Mouse (Mus musculus) embryonic facial prominence, embryonic 12.5 days (tissue): ENCODE data around the gene Psmb11. TPM values are rescaled to one million over a fixed set of nuclear protein-coding genes. Genes with fewer than 3 reads are reported as not detected.

Source experiments
- ATAC-seq: fragments of 200-750 bp; cut with Nextera tagmentation; 2 replicates; pipeline ENCODE4 v1.8.0; 2017; ENCODE audit not compliant: insufficient number of reproducible peaks, insufficient read depth, low FRiP score, low TSS enrichment
- H3K27ac ChIP-seq: fragments of 300-500 bp; sonication (generic); 2 replicates; pipeline ENCODE4 v1.5.1; 2016; ENCODE audit warnings: mild to moderate bottlenecking
- H3K27me3 ChIP-seq: fragments of 300-500 bp; sonication (generic); 2 replicates; pipeline ENCODE4 v1.6.1; 2016; ENCODE audit warnings: mild to moderate bottlenecking, moderate library complexity
- H3K36me3 ChIP-seq: fragments of 300-500 bp; sonication (generic); 2 replicates; pipeline ENCODE4 v1.6.1; 2016; ENCODE audit warnings: mild to moderate bottlenecking
- H3K4me1 ChIP-seq: fragments of 300-500 bp; sonication (generic); 2 replicates; pipeline ENCODE4 v1.6.1; 2016
- H3K4me2 ChIP-seq: fragments of 300-500 bp; sonication (generic); replicated peaks from 2 replicates; pipeline ENCODE4 v1.6.1; 2016; ENCODE audit warnings: mild to moderate bottlenecking, moderate library complexity
- H3K4me3 ChIP-seq: fragments of 300-500 bp; sonication (generic); 2 replicates; pipeline ENCODE4 v1.5.1; 2016; ENCODE audit warnings: mild to moderate bottlenecking
- H3K9ac ChIP-seq: fragments of 300-500 bp; sonication (generic); 2 replicates; pipeline ENCODE4 v1.6.1; 2016; ENCODE audit warnings: mild to moderate bottlenecking, moderate library complexity
- H3K9me3 ChIP-seq: fragments of 300-500 bp; sonication (generic); 2 replicates; pipeline ENCODE4 v1.6.1; 2016; ENCODE audit warnings: mild to moderate bottlenecking, moderate library complexity
- WGBS: fragments of 180-500 bp; shearing (Covaris S2); methylation state at CpG from one replicate; pipeline ENCODE4 v1.1.7; 2016; 5-methylcytosine and 5-hydroxymethylcytosine counted together
- polyA plus RNA-seq: library from polyadenylated mRNA; unstranded; fragments of >200 nt; fragmentation: Nextera tagmentation; extraction: Ambion mirVana; gene quantifications from 2 replicates; pipeline ENCODE4 v1.2.1, GENCODE M21; 2016

Gene Psmb11
- polyA plus RNA-seq, 1 experiment from 2014 or later: 0.05 TPM

DNA sequence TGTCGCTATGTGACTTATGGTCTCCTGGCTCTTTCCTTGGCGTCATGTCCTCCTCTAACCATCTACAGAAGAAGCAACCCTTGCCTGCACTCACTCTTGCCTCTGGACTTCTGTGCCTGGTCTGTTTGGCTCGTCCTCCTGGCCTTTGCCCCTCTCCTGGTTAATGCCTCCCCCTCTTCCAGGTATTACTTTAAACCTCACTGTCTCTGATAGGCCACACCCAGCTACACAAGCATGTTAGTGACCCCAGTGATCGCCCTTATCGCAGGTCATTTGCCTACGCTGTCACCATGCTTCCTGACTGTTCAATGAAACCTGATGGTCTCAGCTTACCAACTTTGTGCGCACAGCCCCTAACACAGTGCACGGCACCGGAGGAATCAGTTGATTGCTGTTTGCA lies 38.7 kb upstream of the Psmb11 start:
- H3K27ac ChIP-seq: no peak overlapping the region
- no peak for ATAC-seq
- no peak overlapping the region for H3K4me3 ChIP-seq
- no peaks in the 10 kb centered on the region for H3K4me1 ChIP-seq
- H3K27me3 ChIP-seq: no peaks in the 10 kb centered on the region
- peaks cover 24% of the 10 kb centered on the region for H3K36me3 ChIP-seq
- no peak overlapping the region for H3K9ac ChIP-seq
- H3K9me3 ChIP-seq: no peaks in the 10 kb centered on the region
- WGBS: 90% methylated on average over 9 of the region's 9 CpGs
- no peak overlapping the region for H3K4me2 ChIP-seq

DNA sequence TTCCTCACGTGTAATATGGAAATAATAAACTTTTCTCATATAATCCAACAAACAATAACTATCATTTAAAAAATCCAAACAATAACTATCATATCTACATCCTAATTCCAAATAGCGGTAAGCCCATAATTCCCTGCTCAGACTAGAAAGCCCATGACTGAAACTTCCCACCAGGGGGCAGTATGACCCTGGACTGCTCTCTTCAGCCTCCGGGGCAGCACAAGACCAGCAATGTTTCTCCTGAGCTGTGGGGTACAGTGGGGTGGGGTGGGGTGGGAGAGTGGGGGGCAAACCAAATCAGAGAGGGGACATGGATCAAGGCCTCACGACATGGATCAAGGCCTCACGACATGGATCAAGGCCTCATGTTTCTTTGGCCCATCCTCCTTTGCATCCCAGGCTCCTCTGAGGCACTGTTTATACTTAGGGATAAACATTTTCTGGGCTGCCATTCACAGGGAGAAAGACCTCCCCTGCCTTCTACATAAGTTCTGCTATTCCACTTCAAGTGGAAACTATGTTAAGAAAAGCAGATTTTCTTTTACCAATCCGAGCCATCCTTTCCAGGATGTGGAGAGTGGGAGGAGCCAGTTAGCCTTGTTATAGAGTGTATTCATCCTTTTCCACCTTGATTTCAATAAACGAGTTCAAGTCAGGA lies 37.4 kb upstream of the Psmb11 start:
- Histone ChIP-seq H3K9me3 (no peaks in the 10 kb centered on the region), H3K27ac (no peak overlapping the region), H3K36me3 (peaks cover 24% of the 10 kb centered on the region), H3K4me1 (no peaks in the 10 kb centered on the region), H3K9ac (no peak overlapping the region), H3K27me3 (no peaks in the 10 kb centered on the region), H3K4me3 (no peak overlapping the region), H3K4me2 (no peak overlapping the region)
- ATAC-seq: no peak
- 47% methylated on average over 7 of the region's 7 CpGs for WGBS

GRCm38 (mm10) chr14:54591056-54591455 lies 30.2 kb upstream of the Psmb11 start:
- no peak overlapping the region for H3K27ac ChIP-seq
- H3K9ac ChIP-seq: no peak overlapping the region
- no peaks in the 10 kb centered on the region for H3K27me3 ChIP-seq
- H3K4me2 ChIP-seq: no peak overlapping the region
- 89% methylated on average over 16 of the region's 16 CpGs for WGBS
- no peaks in the 10 kb centered on the region for H3K4me1 ChIP-seq
- no peaks in the 10 kb centered on the region for H3K9me3 ChIP-seq
- peaks cover 18% of the 10 kb centered on the region for H3K36me3 ChIP-seq
- ATAC-seq: no peak
- H3K4me3 ChIP-seq: no peak overlapping the region

DNA sequence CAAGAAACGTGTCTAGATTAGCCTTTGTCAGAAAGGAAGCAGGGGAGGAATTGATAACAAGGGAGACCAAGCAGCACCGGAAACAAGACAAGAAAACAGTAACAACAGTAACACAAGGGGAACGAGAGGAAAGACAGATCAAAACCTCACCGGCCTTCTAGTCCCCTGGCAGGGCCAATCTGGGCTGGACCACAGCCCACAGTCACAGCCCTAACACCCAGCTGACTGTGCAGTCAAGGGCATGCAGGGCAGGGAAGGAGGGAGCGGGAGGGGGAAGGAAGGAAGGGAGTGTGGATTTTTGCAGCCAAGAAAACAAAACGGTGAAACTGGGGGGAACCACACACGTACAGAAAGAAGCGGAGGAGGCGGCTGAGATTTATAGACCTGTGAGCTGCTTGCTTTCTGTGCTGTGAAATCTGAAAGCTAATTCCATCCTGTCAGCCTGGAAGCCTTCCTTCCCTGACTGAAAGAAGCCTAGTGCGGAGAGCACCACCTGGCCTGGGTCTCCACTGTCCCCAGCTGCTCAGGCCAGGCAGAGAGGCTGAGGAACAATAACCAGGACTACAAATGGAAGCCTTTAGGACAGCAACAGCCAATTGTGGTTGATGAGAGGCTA lies 28.8 kb upstream of the Psmb11 start:
- no peak for ATAC-seq
- H3K4me3 ChIP-seq: no peak overlapping the region
- H3K4me2 ChIP-seq: no peak overlapping the region
- no peaks in the 10 kb centered on the region for H3K9me3 ChIP-seq
- peaks cover 18% of the 10 kb centered on the region for H3K36me3 ChIP-seq
- no peaks in the 10 kb centered on the region for H3K27me3 ChIP-seq
- 74% methylated on average over 10 of the region's 10 CpGs for WGBS
- H3K27ac ChIP-seq: 0 out of 2 replicates have a peak overlapping the region, but pooled peaks have one; percentile 25
- H3K4me1 ChIP-seq: no peaks in the 10 kb centered on the region
- no peak overlapping the region for H3K9ac ChIP-seq

- Histone ChIP-seq H3K9ac (no peak overlapping the region), H3K4me3 (no peak overlapping the region), H3K4me1 (no peaks in the 10 kb centered on the region), H3K36me3 (peaks cover 21% of the 10 kb centered on the region), H3K27ac (no peak overlapping the region), H3K9me3 (no peaks in the 10 kb centered on the region), H3K4me2 (no peak overlapping the region), H3K27me3 (no peaks in the 10 kb centered on the region)
- 95% methylated on average over 3 of the region's 3 CpGs for WGBS
- ATAC-seq: no peak
These were observed 27.2 kb upstream of the Psmb11 start for GRCm38 (mm10) chr14:54594055-54594454.

GRCm38 (mm10) chr14:54594631-54595414 lies 26.4 kb upstream of the Psmb11 start:
- no peak overlapping the region for H3K4me3 ChIP-seq

GRCm38 (mm10) chr14:54597084-54597483 lies 24.1 kb upstream of the Psmb11 start:
- H3K4me1 ChIP-seq: no peaks in the 10 kb centered on the region
- H3K9me3 ChIP-seq: no peaks in the 10 kb centered on the region
- H3K27ac ChIP-seq: no peak overlapping the region
- peaks cover 19% of the 10 kb centered on the region for H3K36me3 ChIP-seq
- ATAC-seq: no peak
- H3K4me2 ChIP-seq: no peak overlapping the region
- no peak overlapping the region for H3K4me3 ChIP-seq
- WGBS: 81% methylated on average over 7 of the region's 7 CpGs
- H3K9ac ChIP-seq: no peak overlapping the region
- no peaks in the 10 kb centered on the region for H3K27me3 ChIP-seq

More at GRCm38 (mm10) chr14:54594631-54595414, 26.4 kb upstream of the Psmb11 start:
- peaks cover 26% of the 10 kb centered on the region for H3K36me3 ChIP-seq
- ATAC-seq: no peak
- no peaks in the 10 kb centered on the region for H3K9me3 ChIP-seq
- H3K4me2 ChIP-seq: no peak overlapping the region
- H3K27me3 ChIP-seq: no peaks in the 10 kb centered on the region
- 63% methylated on average over 28 of the region's 28 CpGs for WGBS
- H3K9ac ChIP-seq: no peak overlapping the region
- H3K4me1 ChIP-seq: no peaks in the 10 kb centered on the region
- no peak overlapping the region for H3K27ac ChIP-seq

GRCm38 (mm10) chr14:54601601-54602000 lies 19.6 kb upstream of the Psmb11 start:
- 57% methylated on average over 2 of the region's 2 CpGs for WGBS
- Histone ChIP-seq H3K27me3 (no peaks in the 10 kb centered on the region), H3K27ac (no peak overlapping the region), H3K4me3 (no peak overlapping the region), H3K36me3 (peaks cover 7% of the 10 kb centered on the region; the same call in 1 of the 2 replicates), H3K9ac (no peak overlapping the region), H3K4me1 (peaks cover 10% of the 10 kb centered on the region), H3K9me3 (no peaks in the 10 kb centered on the region), H3K4me2 (no peak overlapping the region)
- no peak for ATAC-seq

DNA sequence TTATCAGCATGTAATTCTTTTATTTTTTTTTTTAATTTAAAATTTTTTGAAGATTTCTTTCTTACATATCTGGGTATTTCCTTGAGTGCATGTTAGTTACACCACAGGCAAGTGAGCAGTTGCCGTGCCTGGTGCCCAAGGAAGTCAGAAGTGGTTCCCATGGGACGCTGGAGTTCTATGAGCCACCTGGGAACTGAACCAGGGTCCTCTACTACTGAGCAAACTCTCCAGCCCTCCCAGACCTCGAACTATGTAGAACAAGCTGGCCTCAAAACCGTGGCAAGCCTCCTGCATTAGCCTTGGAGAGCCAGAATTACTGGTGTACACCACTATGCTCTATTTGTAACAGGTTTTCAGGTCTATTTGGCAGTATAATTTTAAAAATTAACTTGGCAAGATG lies 18.6 kb upstream of the Psmb11 start:
- H3K36me3 ChIP-seq: peaks cover 7% of the 10 kb centered on the region; the same call in 1 of the 2 replicates
- ATAC-seq: no peak

DNA sequence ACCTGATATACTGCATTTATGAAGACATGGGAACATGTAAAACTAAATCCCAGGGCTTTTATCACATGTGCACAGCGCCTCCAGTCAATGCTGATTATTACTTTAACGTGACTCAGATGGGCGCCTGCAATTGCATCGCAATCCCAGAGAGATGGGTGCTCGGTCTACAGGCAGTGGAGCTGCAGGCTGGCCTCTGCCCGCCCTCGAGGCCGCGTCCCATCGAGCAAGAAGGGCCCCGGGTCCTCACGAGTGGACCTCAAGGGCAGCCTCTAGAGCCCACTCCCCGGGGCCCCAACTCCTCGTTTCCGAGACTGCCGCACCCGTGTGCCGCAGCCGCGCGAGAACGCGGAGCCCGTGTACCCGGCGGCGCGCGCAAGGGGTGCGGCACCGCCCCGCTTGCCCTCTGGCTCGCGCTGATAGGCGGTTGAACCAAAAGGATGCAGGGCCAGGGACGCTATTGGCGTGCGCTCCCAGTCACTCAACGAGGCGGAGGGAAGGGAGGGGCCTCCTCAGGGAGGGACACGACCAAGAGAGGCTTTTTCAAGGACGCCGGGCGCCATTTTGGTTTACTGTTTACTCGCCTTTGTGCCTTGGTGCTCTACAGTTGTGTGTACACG lies 18.1 kb upstream of the Psmb11 start:
- peaks cover 7% of the 10 kb centered on the region; the same call in 1 of the 2 replicates for H3K36me3 ChIP-seq
- H3K9ac ChIP-seq: peak overlapping the region; percentile 70
- H3K27ac ChIP-seq: peak overlapping the region; percentile 91
- H3K4me2 ChIP-seq: peak overlapping the region; percentile 47
- peaks cover 10% of the 10 kb centered on the region for H3K4me1 ChIP-seq
- ATAC-seq: peak; percentile 97
- H3K4me3 ChIP-seq: peak overlapping the region; percentile 62
- under 1% methylated on average over 46 of the region's 46 CpGs for WGBS
- H3K27me3 ChIP-seq: no peaks in the 10 kb centered on the region
- no peaks in the 10 kb centered on the region for H3K9me3 ChIP-seq

More for the DNA sequence above, 18.6 kb upstream of the Psmb11 start:
- WGBS: 51% methylated on average over 4 of the region's 4 CpGs
- Histone ChIP-seq H3K9me3 (no peaks in the 10 kb centered on the region), H3K9ac (peak overlapping the region; percentile 70), H3K4me3 (peak overlapping the region; percentile 62), H3K27me3 (no peaks in the 10 kb centered on the region), H3K4me2 (peak overlapping the region; percentile 47), H3K4me1 (peaks cover 10% of the 10 kb centered on the region), H3K27ac (peak overlapping the region; percentile 91)

GRCm38 (mm10) chr14:54603686-54604085 lies 17.5 kb upstream of the Psmb11 start:
- H3K27ac ChIP-seq: peak overlapping the region; percentile 91; the same call in 1 of the 2 replicates
- ATAC-seq: no peak
- H3K9me3 ChIP-seq: no peaks in the 10 kb centered on the region
- H3K4me2 ChIP-seq: peak overlapping the region; percentile 47
- peaks cover 7% of the 10 kb centered on the region; the same call in 1 of the 2 replicates for H3K36me3 ChIP-seq
- H3K4me3 ChIP-seq: peak overlapping the region; percentile 62
- 84% methylated on average over 8 of the region's 8 CpGs for WGBS
- H3K9ac ChIP-seq: no peak overlapping the region
- H3K4me1 ChIP-seq: peaks cover 10% of the 10 kb centered on the region
- H3K27me3 ChIP-seq: no peaks in the 10 kb centered on the region
